Mouse (Mus musculus) frontal cortex, adult 2 months (tissue): Measurements from ENCODE around the gene Tal1. TPM values are rescaled to one million over a fixed set of nuclear protein-coding genes. Genes with fewer than 3 reads are reported as not detected.

Source experiments
- DNase-seq, 2 experiments: peaks; one replicate each; pipeline ENCODE4 v3.0.0; 2022; ENCODE audit warnings: low spot score in 1 of 2; ENCODE audit errors: extremely low spot score in 1 of 2
- polyA plus RNA-seq: library from polyadenylated mRNA; depleted of rRNA; stranded (reverse); fragments of >200 nt; gene quantifications from 2 replicates; pipeline ENCODE4 v1.2.3, GENCODE M21; 2012

Gene Tal1
- polyA plus RNA-seq, 1 experiment = 1.4 TPM

DNA sequence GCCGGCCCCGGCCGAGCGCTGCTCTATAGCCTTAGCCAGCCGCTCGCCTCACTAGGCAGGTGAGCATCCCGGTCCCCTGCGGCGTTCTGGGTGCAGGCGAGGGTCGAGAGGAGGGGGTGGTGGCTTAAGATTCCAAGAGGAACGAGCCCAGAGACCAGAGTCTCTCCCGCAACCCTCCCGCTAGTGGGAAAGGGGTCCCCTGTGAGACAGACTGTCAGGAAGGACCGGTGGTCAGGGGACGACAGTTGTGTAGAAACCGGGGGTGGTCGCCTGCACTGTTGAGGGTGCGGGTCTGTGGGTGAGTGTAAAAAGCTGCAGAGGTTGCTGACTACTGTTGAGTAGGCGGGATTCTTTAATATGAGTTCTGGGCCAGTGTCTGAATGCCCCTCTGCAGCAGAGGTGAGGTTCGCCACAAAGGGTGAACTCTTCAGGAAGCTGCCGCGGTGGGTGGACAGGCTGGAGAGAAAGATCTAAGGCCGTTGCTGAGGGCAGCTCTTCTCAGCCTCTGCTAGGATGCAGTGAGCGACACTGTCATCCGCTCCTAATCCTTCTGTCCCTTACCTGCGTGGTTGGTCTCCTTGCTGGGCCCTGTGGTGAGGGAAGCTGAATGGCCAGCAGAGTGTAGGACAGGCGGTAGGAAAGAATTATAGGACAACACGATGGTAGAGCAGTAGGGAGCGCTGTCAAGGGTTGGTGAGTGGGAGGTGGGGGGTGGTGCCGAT lies 7.5 kb downstream of the Tal1 start:
- no peak for DNase-seq

DNA sequence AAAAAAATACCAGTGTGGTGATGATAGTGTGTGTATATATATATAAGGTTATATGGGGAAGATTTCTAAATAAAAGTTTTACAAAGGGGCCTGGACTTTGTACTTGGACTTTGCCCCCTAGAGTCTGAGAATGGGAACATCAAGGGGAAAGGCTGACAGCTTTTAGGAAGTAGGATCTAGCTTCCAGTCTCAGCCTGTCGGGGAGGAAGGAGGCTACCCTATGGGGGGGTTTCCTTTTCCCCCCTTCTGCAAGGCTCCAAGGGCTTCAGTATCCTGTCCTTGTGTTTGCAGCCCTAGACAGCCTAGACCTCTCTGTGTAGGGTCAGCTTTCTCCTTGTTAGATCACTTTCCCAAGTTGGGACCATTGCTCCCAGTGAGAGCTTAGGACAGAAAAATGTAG lies 15.4 kb downstream of the Tal1 start:
- DNase-seq = no peak

DNA sequence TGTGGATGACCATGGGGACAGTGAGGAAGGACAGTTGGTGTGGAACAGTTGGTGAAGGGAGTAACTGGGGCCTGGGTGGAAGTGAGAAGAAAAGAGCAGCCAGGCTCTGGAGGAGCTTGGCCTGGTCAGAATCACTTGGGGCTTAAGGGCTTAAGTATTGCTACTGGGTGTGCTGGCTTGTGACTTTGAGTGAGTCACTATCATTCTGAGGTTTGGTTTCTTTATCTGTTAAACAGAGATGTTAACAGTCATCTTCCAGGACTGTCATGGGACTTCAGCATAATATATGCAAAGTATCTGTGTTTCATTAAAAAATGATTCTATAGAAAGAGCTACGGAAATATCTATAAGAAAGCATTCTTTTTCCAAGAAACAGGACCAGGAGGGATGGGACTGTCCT lies 18.6 kb downstream of the Tal1 start:
- DNase-seq = no peak

GRCm38 (mm10) chr4:115075204-115075915 lies 19.1 kb downstream of the Tal1 start:
- no peak for DNase-seq

DNA sequence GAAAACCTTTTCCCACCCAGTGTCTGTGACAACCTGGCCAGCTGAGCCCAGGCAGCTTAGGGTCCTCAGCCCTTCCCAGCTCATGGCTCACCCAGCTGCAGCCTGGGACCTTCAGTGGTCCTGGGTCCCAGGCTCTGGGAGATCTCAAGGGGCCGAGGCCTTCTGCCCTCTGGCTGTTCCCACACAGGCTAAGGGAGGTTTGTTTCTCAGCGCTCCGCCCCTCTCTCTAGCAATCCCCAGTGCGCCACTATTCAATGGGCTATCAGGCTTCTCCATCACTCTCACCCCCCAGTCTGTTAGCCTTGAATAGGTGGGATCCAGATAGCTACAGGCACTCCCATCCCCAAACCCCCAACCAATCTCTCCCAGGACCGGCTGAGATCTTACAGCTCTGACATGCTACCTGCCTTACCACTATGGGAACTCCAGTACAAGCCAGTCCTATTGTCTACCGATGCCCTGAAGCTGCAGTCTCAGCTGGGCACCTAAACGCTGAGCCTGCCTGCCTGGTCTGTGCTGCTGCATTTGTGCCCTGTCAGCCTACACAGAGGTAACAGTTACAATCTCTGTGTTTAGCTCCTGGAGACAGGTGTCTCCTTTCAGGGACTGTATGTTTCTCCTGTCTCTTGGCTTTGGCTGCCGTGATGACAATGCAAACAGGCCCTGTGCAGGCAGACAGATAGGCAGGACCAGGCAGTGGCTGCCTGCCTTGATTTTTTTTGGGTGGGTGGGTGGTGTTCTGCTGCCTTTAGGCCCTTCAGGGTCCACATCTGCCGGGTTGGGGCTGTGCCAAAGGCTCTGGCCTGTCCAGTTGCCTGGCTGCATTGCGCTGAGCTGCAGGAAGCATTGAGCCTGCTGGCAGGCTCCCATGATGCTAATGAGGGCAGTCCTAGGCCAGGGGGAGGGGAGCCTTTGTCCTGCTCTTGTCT lies 22.9 kb downstream of the Tal1 start:
- DNase-seq = no peak

DNA sequence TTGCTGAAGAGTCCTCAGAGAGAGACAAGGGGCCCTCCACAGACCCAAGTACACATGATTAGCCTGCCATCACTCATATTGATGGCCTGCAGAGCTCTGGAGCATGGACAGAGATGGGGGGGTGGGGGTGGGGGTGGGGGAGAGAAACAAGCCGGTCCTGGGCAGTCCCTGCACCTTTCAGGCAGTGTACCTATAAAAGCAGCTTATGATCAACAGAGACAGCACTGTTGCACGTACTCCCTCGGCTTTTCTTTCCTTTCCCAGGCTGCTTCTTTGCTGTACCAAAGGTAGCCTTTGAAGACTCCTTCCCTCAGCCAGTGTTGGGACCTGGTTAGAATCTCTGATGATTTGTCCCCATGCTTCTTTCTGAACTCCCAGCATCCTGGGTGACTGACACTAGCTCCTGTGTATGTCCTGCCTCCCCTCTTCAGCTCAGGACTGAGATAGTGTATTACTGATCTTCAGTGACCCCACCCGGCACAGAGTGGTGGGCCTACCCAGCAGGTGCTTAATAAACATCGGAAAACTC lies 23.7 kb downstream of the Tal1 start:
- DNase-seq = no peak

GRCm38 (mm10) chr4:115083031-115083430 lies 26.8 kb downstream of the Tal1 start:
- DNase-seq = no peak

DNA sequence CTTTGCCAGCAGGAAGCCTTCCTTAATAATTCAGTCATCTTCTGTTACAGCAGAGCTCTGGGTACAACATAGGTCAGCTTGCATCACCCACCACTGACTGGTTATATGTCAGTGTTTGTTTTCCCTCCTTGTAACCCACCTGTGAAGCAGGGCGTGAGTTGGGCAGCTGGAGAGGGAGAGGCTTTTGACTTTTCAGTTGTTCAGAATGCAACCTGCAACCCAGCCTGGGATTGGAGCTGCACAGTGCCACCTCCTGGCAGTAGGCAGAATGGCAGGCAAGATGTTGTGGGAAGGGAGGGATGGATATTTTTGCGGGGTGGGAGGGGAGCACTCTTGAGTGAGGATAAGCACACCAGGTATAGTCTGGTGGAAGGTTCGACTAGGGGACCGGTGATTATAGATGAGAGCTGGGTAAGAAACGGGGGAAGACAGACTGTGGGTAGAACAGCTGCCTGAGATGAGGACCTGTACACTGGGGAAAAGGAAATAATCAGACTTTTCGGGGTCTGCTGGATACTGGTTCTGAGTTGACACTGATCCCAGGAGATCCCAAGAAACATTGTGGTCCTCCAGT lies 29.4 kb downstream of the Tal1 start:
- peak in 1 of 2 experiments; percentile 65 for DNase-seq

- no peak for DNase-seq
These were observed 30.0 kb downstream of the Tal1 start for GRCm38 (mm10) chr4:115086257-115086656.

GRCm38 (mm10) chr4:115086763-115087415 lies 30.7 kb downstream of the Tal1 start:
- DNase-seq = no peak

DNA sequence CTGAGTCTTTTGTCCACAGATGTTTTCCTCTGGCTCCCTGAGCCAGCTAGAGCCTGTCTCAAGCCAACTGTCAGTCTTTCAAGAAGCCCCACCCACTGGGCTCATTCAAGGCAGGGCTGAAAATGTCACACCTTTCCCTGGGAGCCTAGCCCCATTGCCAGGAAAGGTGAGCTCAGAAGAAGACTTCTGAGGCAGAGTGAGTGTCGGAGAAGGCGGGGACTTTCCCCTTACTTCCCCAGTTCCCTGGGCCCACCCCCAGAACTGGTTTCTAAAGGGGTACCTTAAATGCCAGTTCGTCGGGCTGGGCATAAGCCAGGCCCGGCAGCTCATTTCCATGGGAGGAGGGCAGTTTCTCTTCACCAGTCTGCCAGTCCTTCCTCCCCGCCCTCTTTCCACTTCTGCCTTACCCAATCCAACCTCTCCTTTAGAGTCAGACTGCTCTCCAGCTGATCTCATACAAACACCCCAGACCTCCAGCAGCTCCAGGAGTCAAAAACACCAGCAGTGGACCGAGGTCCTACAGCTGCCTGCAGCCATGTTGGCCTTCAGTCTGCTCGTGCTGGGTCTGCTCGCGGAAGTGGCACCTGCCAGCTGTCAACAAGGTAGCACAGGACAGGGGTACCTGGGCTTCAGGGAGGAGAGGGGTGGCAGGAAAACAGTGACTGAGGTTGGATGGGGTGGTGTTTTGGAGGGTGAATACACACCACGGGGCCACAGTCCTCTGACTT lies 32.5 kb downstream of the Tal1 start, which contains the start of gene Pdzk1ip1:
Gene Pdzk1ip1, plus strand, starts transcription at position 98 of the 728 bp plus-strand sequence.
- no peak for DNase-seq

DNA sequence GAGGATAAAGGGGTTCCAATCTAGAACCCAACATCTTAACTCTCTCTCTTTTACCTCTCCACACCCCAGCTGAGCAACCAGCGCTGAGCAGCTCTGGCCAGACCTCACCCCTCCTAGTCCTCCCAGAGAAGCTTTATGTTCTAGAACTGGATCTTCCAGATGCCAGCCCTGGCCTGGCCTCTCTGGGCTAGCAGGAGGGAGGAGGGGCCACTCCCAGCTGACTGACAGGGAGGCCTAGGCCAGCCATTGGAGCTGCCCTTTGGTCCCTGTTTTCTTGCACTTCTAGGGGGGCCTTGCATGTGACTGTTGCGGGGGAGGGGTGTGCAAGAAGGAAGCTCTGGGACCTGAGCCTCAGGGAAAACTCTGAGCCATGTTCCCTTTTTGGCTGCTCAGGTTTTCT lies 34.4 kb downstream of the Tal1 start:
- no peak for DNase-seq

DNA sequence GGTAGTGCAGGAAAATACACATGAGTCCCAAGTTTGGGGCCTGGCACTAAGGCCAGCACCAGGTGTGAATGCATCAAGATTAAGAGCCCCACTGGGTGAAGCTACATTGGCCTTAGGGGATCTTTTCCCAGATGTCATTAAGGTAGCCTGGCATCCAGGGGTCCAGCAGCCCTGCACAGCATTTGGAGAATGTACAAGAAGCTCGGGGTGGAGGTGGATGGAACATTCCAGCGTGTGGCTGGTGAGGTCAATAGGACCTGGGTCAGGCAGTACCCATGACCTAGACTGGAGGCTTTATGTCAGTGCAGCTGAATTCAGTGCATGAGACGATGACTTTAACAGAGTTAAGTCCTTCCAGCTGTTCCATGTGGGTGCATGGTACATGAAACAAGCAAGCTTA lies 35.6 kb downstream of the Tal1 start:
- DNase-seq = no peak

DNA sequence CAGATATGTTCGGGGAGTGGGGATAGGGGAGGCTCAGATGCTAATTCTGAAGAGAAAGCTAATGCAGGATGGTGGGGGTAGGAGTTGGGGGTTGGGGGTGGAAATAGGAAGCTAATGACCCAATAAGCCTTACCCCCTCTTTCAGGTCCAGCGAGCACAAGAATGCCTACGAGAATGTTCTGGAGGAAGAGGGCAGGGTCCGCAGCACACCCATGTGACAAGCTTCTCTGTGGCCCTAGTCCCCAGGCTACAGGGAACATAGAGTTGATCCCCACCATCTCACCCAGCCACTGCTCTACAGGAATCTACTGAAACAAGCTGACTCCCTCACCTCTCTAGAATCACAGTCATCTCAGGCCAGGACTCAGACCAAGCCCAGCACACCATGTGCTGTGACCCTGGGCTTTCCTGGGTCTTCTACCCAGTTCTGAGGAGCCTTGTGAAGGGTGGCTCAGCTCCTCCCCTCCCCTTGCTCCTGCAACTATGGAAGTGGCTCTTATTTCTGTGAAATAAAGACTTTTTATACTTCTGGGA lies 37.2 kb downstream of the Tal1 start:
- no peak for DNase-seq

GRCm38 (mm10) chr4:115094056-115094455 lies 37.8 kb downstream of the Tal1 start:
- no peak for DNase-seq

DNA sequence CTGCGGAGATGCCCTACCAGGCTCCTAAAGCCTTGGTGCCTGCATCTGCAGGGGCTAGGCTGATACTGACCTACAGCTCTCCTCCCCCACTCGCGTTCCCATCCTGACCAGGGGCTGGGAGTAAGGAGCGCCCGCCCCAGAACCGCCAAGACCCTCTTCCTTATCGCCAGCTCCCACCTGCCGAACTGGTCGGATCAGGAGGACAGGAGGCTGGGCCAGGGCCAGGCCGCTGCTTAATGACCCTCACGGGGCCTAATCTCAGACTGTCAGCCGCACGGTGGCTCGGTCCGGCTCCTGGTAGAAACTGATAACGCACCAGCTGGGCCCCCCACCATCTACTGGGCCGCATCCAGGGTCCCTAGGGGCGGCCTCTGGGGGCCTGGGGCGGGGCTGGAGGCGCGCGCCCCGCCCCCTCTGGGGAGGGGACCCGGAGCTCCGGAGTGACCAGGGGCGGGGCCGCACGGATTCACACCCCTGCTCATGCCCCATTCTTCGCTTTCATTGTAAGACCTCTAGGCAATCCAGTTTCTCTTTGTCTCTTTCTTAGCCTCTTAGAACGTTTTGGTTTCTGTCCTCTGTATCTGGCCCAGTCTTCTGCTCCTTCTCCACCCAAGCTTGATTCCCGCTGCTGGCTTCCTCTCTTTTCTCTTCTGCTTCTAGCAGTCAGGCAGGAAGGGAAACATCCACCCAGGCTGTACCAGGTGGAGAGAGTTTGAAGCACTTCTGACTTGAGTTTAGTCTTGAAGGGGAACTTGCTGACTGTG lies 39.6 kb downstream of the Tal1 start:
- DNase-seq = peak in 1 of 2 experiments; percentile 12

GRCm38 (mm10) chr4:115096435-115097145 lies 40.4 kb downstream of the Tal1 start:
- DNase-seq = no peak

DNA sequence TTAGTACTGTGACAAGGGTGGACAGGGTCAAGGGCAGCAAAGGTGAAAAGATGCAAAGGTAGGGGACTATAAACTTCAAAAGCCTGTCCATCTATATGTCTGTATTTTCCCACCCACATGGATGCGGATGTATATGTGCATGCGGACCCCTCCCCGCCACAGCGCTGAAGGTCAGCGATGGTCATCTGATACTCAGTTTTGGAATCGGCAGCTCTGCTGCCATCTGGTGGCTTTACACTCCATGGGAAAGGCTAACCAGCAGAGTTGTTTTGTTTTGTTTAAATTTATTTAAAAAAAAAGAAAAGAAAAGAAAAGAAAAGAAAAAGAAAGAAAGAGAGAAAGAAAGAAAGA lies 40.9 kb downstream of the Tal1 start:
- DNase-seq = peak in 1 of 2 experiments; percentile 20
